Mouse (Mus musculus) heart, embryonic 13.5 days (tissue): ENCODE data around the gene Zbtb43. TPM values are rescaled to one million over a fixed set of nuclear protein-coding genes. Genes with fewer than 3 reads are reported as not detected.

Experiments
- ATAC-seq: fragments of 200-750 bp; cut with Nextera tagmentation; 2 replicates; pipeline ENCODE4 v1.8.0; 2017; ENCODE audit warnings: moderate TSS enrichment; ENCODE audit not compliant: insufficient number of reproducible peaks, low FRiP score, low TSS enrichment; ENCODE audit errors: extremely low read depth
- H3K27ac ChIP-seq: fragments of 300-500 bp; sonication (generic); replicated peaks from 2 replicates; pipeline ENCODE4 v1.5.1; 2015; ENCODE audit warnings: moderate library complexity, mild to moderate bottlenecking, inconsistent platforms
- H3K27me3 ChIP-seq: fragments of 300-500 bp; sonication (generic); replicated peaks from 2 replicates; pipeline ENCODE4 v1.6.1; 2015; ENCODE audit warnings: mild to moderate bottlenecking, inconsistent platforms
- H3K36me3 ChIP-seq: fragments of 300-500 bp; sonication (generic); 2 replicates; pipeline ENCODE4 v1.6.1; 2015; ENCODE audit warnings: mild to moderate bottlenecking, inconsistent platforms
- H3K4me1 ChIP-seq: fragments of 300-500 bp; sonication (generic); 2 replicates; pipeline ENCODE4 v1.6.1; 2015; ENCODE audit warnings: inconsistent platforms
- H3K4me2 ChIP-seq: fragments of 300-500 bp; sonication (generic); 2 replicates; pipeline ENCODE4 v1.6.1; 2015; ENCODE audit warnings: inconsistent platforms, mild to moderate bottlenecking, moderate library complexity
- H3K4me3 ChIP-seq: fragments of 300-500 bp; sonication (generic); 2 replicates; pipeline ENCODE4 v1.5.1; 2015; ENCODE audit warnings: moderate library complexity, mild to moderate bottlenecking, inconsistent platforms
- H3K9ac ChIP-seq: fragments of 300-500 bp; sonication (generic); 2 replicates; pipeline ENCODE4 v1.6.1; 2015; ENCODE audit warnings: inconsistent platforms, mild to moderate bottlenecking, moderate library complexity
- H3K9me3 ChIP-seq: fragments of 300-500 bp; sonication (generic); 2 replicates; pipeline ENCODE4 v1.6.1; 2016; ENCODE audit warnings: inconsistent platforms
- WGBS: fragments of 180-500 bp; shearing (Covaris S2); methylation state at CpG from one replicate; pipeline ENCODE4 v1.1.7; 2015; ENCODE audit warnings: mixed read lengths; 5-methylcytosine and 5-hydroxymethylcytosine counted together
- polyA plus RNA-seq: library from polyadenylated mRNA; unstranded; fragments of >200 nt; fragmentation: Nextera tagmentation; extraction: Ambion mirVana; gene quantifications from 2 replicates; pipeline ENCODE4 v1.2.1, GENCODE M21; 2015

The Zbtb43 gene
- 10.3 and 10.5 TPM in 2 replicates for polyA plus RNA-seq

- Histone ChIP-seq H3K4me1 (peaks cover 30% of the 10 kb centered on the region), H3K9ac (peak within 1 kb of the TSS; percentile 96), H3K27ac (peak within 1 kb of the TSS; percentile 67), H3K9me3 (0 out of 2 replicates have a peak, but pooled peaks cover 7% of the 10 kb centered on the region), H3K27me3 (peaks cover 18% of the 10 kb centered on the region; the same call in 1 of the 2 replicates), H3K4me2 (peak within 1 kb of the TSS; percentile 88), H3K4me3 (peak within 1 kb of the TSS; percentile 93), H3K36me3 (peaks cover 14% of the 10 kb centered on the region)
- WGBS = 4% methylated on average over 36 of the region's 36 CpGs
- peak; percentile 83 for ATAC-seq
Observed at GRCm38 (mm10) chr2:33468466-33469097, at the start of gene Zbtb43. Zbtb43 (minus strand) TSS chr2:33468559.

DNA sequence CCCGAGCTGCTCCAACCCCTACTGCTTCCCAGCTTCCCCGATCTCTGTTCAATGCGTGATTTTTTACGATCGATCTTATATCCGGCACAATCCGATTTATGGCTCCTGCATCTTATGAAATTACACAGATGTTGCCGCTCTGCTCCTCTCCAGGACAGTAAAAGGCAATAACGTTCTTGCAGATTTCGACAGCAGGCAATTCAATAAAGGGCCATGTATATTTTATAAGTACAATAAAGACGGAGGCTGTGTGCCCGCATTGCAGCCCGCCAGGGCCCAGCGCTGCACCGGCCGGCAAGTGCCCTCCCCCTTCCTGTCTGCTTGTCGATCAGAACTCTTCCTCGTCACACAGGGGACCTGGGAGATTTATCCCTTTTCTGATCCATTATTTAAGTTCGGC is 47.5 kb upstream of the Zbtb43 start:
- Histone ChIP-seq H3K4me2 (no peak overlapping the region), H3K4me3 (no peak overlapping the region), H3K4me1 (no peaks in the 10 kb centered on the region), H3K36me3 (no peaks in the 10 kb centered on the region), H3K9me3 (0 out of 2 replicates have a peak, but pooled peaks cover 8% of the 10 kb centered on the region), H3K27me3 (peaks cover 30% of the 10 kb centered on the region), H3K27ac (no peak overlapping the region), H3K9ac (no peak overlapping the region)
- WGBS = 69% methylated on average over 19 of the region's 19 CpGs
- ATAC-seq = no peak

GRCm38 (mm10) chr2:33515431-33515830 is 47.1 kb upstream of the Zbtb43 start:
- no peak for ATAC-seq

GRCm38 (mm10) chr2:33510791-33511190 is 42.4 kb upstream of the Zbtb43 start:
- ATAC-seq = no peak
- no peak overlapping the region for H3K27ac ChIP-seq
- H3K4me3 ChIP-seq = no peak overlapping the region
- H3K9ac ChIP-seq = no peak overlapping the region
- H3K36me3 ChIP-seq = no peaks in the 10 kb centered on the region
- 89% methylated on average over 1 of the region's 1 CpGs for WGBS
- peaks cover 13% of the 10 kb centered on the region for H3K27me3 ChIP-seq
- H3K4me2 ChIP-seq = no peak overlapping the region
- no peaks in the 10 kb centered on the region for H3K4me1 ChIP-seq
- no peaks in the 10 kb centered on the region for H3K9me3 ChIP-seq

More at GRCm38 (mm10) chr2:33515431-33515830, 47.1 kb upstream of the Zbtb43 start:
- no peaks in the 10 kb centered on the region for H3K36me3 ChIP-seq
- peaks cover 30% of the 10 kb centered on the region for H3K27me3 ChIP-seq
- no peak overlapping the region for H3K4me3 ChIP-seq
- no peak overlapping the region for H3K9ac ChIP-seq
- no peaks in the 10 kb centered on the region for H3K4me1 ChIP-seq
- H3K4me2 ChIP-seq = no peak overlapping the region
- H3K27ac ChIP-seq = no peak overlapping the region
- 74% methylated on average over 8 of the region's 8 CpGs for WGBS
- 0 out of 2 replicates have a peak, but pooled peaks cover 8% of the 10 kb centered on the region for H3K9me3 ChIP-seq

DNA sequence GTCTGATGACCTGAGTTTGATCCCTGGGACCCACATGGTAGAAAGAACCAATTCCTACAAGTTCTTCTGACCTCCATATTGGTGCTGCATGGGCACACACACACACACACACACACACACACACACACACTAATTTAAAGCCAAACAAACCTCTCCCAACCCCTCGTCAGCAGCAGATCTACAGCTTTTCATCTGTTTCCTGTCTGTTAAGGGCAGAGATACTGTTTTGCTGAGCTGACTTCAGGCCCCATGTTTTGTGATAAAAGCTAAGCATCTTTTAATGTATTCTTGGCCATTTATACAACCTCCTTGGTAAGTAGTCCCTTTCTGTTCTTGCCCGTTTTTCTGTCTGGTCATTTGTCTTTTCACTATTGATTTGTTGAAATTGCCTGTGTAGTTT is 34.2 kb upstream of the Zbtb43 start:
- no peak overlapping the region for H3K27ac ChIP-seq
- no peak overlapping the region for H3K4me3 ChIP-seq
- H3K4me1 ChIP-seq = no peaks in the 10 kb centered on the region
- 33% methylated on average over 2 of the region's 2 CpGs for WGBS
- no peaks in the 10 kb centered on the region for H3K27me3 ChIP-seq
- H3K4me2 ChIP-seq = no peak overlapping the region
- no peak for ATAC-seq
- peaks cover 13% of the 10 kb centered on the region for H3K9me3 ChIP-seq
- H3K36me3 ChIP-seq = no peaks in the 10 kb centered on the region
- H3K9ac ChIP-seq = no peak overlapping the region

- no peaks in the 10 kb centered on the region for H3K36me3 ChIP-seq
- H3K4me3 ChIP-seq = no peak overlapping the region
- H3K9me3 ChIP-seq = peaks cover 21% of the 10 kb centered on the region
- H3K9ac ChIP-seq = no peak overlapping the region
- H3K27me3 ChIP-seq = 0 out of 2 replicates have a peak, but pooled peaks cover 3% of the 10 kb centered on the region
- no peak for ATAC-seq
- H3K4me2 ChIP-seq = no peak overlapping the region
- H3K27ac ChIP-seq = no peak overlapping the region
- WGBS = 56% methylated on average over 4 of the region's 4 CpGs
- H3K4me1 ChIP-seq = no peaks in the 10 kb centered on the region
Observed at GRCm38 (mm10) chr2:33498280-33498679, 29.9 kb upstream of the Zbtb43 start.

DNA sequence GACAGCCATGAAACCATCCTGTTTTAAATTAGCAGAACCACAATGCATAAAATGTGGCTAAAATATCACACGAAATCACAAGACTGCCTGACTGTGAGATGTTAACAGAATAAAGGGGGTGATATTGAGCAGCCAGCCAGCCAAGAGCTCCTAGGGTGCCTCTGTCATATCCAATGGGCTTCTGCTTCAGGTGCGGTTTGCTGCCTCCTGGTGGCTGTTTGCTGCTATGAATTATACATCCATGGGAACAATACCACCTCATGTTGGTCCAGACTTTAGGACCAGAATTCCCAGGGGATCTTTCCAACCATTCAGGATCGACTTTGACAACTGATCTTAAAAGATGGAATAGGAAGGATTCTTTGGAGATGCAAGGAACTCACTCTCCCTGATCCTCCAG is 27.3 kb upstream of the Zbtb43 start:
- Histone ChIP-seq H3K4me2 (no peak overlapping the region), H3K27me3 (peaks cover 27% of the 10 kb centered on the region; the same call in 1 of the 2 replicates), H3K4me1 (no peaks in the 10 kb centered on the region), H3K9me3 (peaks cover 21% of the 10 kb centered on the region), H3K36me3 (no peaks in the 10 kb centered on the region), H3K4me3 (no peak overlapping the region), H3K9ac (no peak overlapping the region), H3K27ac (no peak overlapping the region)
- no peak for ATAC-seq
- 39% methylated on average over 3 of the region's 3 CpGs for WGBS

DNA sequence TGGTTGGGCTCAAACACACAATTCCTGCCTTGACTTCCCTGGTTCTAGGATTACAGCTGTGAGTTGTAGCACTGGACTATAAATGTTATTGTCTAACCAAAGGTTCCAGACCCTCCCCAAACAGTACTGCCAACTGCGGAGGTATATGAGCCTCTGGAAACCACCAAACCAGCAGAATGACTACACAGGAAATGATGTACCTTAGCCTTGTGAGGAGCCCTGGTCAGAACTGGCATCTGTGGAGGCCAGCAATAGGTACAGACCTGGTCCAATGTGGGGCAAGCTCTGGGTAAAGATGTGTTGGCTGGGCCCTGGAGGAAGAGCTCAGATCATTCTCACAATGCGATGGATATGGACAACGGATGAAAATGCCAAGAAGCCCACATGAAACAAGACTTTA is 23.7 kb upstream of the Zbtb43 start:
- H3K9me3 ChIP-seq = peaks cover 7% of the 10 kb centered on the region; the same call in 1 of the 2 replicates
- H3K4me1 ChIP-seq = no peaks in the 10 kb centered on the region
- 86% methylated on average over 3 of the region's 3 CpGs for WGBS
- no peak for ATAC-seq
- H3K27me3 ChIP-seq = peaks cover 51% of the 10 kb centered on the region
- H3K4me2 ChIP-seq = no peak overlapping the region
- no peak overlapping the region for H3K4me3 ChIP-seq
- H3K36me3 ChIP-seq = no peaks in the 10 kb centered on the region
- no peak overlapping the region for H3K9ac ChIP-seq
- H3K27ac ChIP-seq = no peak overlapping the region

DNA sequence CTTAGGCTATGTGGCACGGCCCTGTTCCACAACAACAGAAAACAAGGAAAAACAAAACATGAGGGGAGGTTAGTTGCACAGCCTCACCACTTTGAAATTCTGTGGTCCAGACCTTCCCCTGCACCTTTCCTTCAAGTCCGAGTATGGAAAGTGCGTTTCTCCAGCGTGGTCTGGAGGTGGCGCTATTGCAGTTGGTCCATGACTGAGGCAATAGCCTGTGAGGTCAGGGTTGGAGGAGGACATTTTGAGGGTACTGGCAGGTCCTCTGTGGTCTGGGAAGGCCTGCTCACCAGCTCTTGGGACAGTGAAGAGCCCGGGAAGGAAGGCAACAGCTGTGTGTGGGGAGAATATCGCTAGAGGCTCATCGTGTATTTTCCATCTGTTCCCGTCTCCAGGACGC is 21.2 kb upstream of the Zbtb43 start:
- Histone ChIP-seq H3K9ac (no peak overlapping the region), H3K27me3 (peaks cover 66% of the 10 kb centered on the region), H3K36me3 (no peaks in the 10 kb centered on the region), H3K9me3 (no peaks in the 10 kb centered on the region), H3K4me3 (no peak overlapping the region), H3K4me1 (no peaks in the 10 kb centered on the region), H3K27ac (no peak overlapping the region), H3K4me2 (no peak overlapping the region)
- 57% methylated on average over 10 of the region's 10 CpGs for WGBS
- no peak for ATAC-seq

DNA sequence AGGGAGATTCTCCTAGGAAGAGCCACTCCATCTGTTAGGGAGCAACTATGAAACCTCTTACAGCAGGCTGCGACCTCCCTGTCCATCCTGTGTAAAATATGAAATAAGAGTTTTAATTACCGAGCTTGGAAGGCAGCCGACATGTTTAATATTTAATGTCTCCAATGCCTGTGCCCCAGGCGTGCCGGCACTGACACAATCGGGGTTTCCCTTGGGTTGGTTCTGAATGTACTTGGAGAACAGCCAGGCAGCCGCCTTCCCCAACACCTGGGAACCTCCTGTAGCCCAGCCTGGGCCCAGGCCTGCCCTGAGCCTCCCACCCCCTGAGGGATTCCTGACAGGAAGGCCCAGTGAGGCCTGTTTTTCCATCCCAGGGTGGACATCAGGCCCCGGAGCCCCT is 19.0 kb upstream of the Zbtb43 start:
- Histone ChIP-seq H3K4me2 (no peak overlapping the region), H3K4me3 (no peak overlapping the region), H3K36me3 (no peaks in the 10 kb centered on the region), H3K4me1 (no peaks in the 10 kb centered on the region), H3K9me3 (no peaks in the 10 kb centered on the region), H3K27ac (no peak overlapping the region), H3K27me3 (peaks cover 56% of the 10 kb centered on the region), H3K9ac (peak overlapping the region; percentile 24; the same call in 1 of the 2 replicates)
- no peak for ATAC-seq
- 69% methylated on average over 8 of the region's 8 CpGs for WGBS

DNA sequence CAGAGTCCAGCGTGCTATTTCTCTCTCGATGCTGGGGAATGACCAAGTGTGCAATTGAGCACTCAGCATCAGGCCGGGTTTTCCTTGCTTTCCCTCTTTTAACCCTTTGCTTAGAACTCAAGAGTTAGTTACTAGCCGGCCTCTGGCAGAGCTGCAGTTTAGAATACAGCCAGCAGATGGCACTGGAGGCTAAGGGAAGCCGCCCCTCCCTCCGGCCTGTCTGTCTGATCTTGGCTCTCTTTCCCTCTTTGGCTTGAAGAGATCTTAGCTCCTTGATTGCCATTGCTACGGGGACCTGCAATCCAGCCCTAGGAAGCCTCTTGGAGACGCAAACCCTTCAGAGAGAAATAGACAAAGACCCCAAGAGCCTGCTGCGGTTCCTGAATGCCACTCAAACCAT is 18.5 kb upstream of the Zbtb43 start:
- no peak for ATAC-seq
- Histone ChIP-seq H3K4me3 (no peak overlapping the region), H3K36me3 (no peaks in the 10 kb centered on the region), H3K9me3 (no peaks in the 10 kb centered on the region), H3K27ac (no peak overlapping the region), H3K9ac (peak overlapping the region; percentile 24; the same call in 1 of the 2 replicates), H3K27me3 (peaks cover 51% of the 10 kb centered on the region), H3K4me2 (no peak overlapping the region), H3K4me1 (no peaks in the 10 kb centered on the region)
- WGBS = 8% methylated on average over 9 of the region's 9 CpGs
